Mouse (Mus musculus): Measurements from ENCODE around the gene Jsrp1. TPM values are rescaled to one million over a fixed set of nuclear protein-coding genes. Genes with fewer than 3 reads are reported as not detected.

Jsrp1 gene
- polyA plus RNA-seq, 1 experiment: not detected

DNA sequence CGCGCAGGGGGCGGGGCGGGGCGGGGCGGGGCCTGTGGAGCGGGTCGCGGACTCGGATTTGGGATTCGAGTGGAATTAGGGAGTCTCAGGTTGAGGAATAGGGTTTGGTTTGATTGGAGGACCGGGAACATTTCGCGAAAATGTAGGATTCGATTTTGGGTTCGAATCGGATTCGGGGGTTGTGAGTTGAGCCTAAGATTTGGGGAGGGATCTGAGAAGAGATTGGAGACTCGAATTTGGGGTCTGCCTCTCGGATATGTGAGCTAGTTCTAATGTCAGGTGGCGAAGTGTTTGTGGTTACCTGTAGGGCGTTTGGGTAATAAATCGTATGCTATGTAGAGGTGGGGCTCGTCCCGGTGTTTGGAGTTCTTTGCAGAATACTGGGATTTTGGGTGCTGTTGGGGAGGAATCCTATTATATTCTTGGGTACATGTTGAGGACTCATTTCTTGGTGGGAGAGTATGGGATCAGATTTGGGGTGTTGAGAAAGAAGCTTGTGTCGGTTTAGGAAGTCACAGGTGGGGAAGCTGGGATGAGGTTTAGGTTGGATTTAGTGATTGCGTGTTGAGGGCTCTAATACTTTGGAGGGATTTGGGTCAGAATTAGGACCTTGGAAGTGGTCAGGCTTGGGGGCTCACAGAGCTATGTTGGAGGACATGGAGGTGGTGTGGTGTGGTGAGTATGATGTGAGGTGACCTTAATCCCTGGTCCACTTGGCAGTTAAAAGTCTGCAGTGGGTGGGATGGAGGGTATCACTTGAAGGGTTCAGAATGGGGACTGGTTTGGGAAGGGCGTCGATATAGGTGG lies 14.0 kb upstream of the Jsrp1 start:
- Histone ChIP-seq H3K9me3 (ENCODE audit: control insufficient read depth, low read length) (no peaks in the 10 kb centered on the region), H3K36me3 (ENCODE audit: control insufficient read depth) (peaks cover 47% of the 10 kb centered on the region), H3K4me1 (ENCODE audit: control insufficient read depth) (peaks cover 79% of the 10 kb centered on the region), H3K27me3 (ENCODE audit: control insufficient read depth) (peaks cover 1% of the 10 kb centered on the region), H3K4me3 (replicated peaks) (peak overlapping the region; percentile 86)
- TF ChIP-seq TAL1 (IDR thresholded peaks at IDR 0.05; ENCODE audit: low read length): no peak
- no peak for TF ChIP-seq GATA1 (IDR thresholded peaks at IDR 0.05; ENCODE audit: low read length)

- peaks cover 76% of the 10 kb centered on the region for H3K4me1 ChIP-seq (ENCODE audit: control insufficient read depth)
- H3K9me3 ChIP-seq (ENCODE audit: control insufficient read depth, low read length): no peaks in the 10 kb centered on the region
- TF ChIP-seq TAL1 (IDR thresholded peaks at IDR 0.05; ENCODE audit: low read length) (no peak), GATA1 (IDR thresholded peaks at IDR 0.05; ENCODE audit: low read length) (no peak)
- no peaks in the 10 kb centered on the region for H3K27me3 ChIP-seq (ENCODE audit: control insufficient read depth)
- H3K36me3 ChIP-seq (ENCODE audit: control insufficient read depth): peaks cover 43% of the 10 kb centered on the region
- H3K4me3 ChIP-seq (replicated peaks): peak within 1 kb of the TSS; percentile 86
These were observed 13.1 kb upstream of the Jsrp1 start, which contains the start of gene Oaz1 for GRCm38 (mm10) chr10:80826151-80827062. Oaz1 (plus strand) TSS chr10:80826656.

DNA sequence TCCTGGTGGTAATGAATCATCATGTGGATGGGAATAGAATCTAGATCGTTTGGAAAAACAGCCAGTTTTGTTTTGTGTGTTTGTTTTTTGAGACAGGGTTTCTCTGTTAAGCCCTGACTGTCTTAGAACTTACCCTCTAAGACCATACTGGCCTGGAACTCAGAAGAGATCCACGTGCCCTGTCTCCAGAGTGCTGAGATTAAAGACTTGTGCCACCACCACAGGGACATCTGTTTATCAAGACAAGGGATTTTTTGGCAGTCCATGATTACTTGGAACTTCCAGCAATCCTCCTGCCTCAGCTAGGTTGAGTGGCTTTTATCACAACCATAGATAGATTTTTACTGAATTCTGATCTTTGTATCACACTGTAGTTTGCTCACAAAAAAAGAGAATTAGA lies 11.5 kb upstream of the Jsrp1 start:
- H3K36me3 ChIP-seq (ENCODE audit: control insufficient read depth): peaks cover 27% of the 10 kb centered on the region
- no peak overlapping the region for H3K4me3 ChIP-seq (replicated peaks)
- TF ChIP-seq TAL1 (IDR thresholded peaks at IDR 0.05; ENCODE audit: low read length) (no peak), GATA1 (IDR thresholded peaks at IDR 0.05; ENCODE audit: low read length) (no peak)
- no peaks in the 10 kb centered on the region for H3K27me3 ChIP-seq (ENCODE audit: control insufficient read depth)
- peaks cover 69% of the 10 kb centered on the region for H3K4me1 ChIP-seq (ENCODE audit: control insufficient read depth)
- H3K9me3 ChIP-seq (ENCODE audit: control insufficient read depth, low read length): no peaks in the 10 kb centered on the region

- Histone ChIP-seq H3K4me1 (ENCODE audit: control insufficient read depth) (peaks cover 69% of the 10 kb centered on the region), H3K4me3 (replicated peaks) (no peak overlapping the region), H3K27me3 (ENCODE audit: control insufficient read depth) (no peaks in the 10 kb centered on the region), H3K9me3 (ENCODE audit: control insufficient read depth, low read length) (no peaks in the 10 kb centered on the region), H3K36me3 (ENCODE audit: control insufficient read depth) (peaks cover 19% of the 10 kb centered on the region)
- TF ChIP-seq TAL1 (IDR thresholded peaks at IDR 0.05; ENCODE audit: low read length): no peak
- TF ChIP-seq GATA1 (IDR thresholded peaks at IDR 0.05; ENCODE audit: low read length): no peak
These were observed 10.7 kb upstream of the Jsrp1 start for GRCm38 (mm10) chr10:80823847-80824643.

DNA sequence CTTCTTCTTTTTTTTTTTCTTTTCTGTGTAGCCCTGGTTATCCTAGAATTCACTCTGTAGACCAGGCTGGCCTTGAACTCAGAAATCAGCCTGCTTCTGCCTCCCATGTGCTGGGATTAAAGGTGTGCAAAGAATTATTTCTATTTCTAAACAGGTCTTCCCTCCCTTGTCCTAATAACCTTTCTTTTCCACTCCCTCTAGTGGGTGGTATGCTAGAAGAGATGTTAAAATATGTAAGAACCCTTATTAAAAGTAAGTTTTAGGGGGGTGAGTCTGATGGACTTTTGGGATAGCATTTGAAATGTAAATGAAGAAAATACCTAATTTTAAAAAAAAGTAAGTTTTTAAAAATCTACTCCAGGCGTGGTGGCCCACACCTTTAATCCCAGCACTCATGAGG lies 10.0 kb upstream of the Jsrp1 start:
- peaks cover 72% of the 10 kb centered on the region for H3K4me1 ChIP-seq (ENCODE audit: control insufficient read depth)
- no peak overlapping the region for H3K4me3 ChIP-seq (replicated peaks)
- H3K9me3 ChIP-seq (ENCODE audit: control insufficient read depth, low read length): no peaks in the 10 kb centered on the region
- no peak for TF ChIP-seq TAL1 (IDR thresholded peaks at IDR 0.05; ENCODE audit: low read length)
- no peak for TF ChIP-seq GATA1 (IDR thresholded peaks at IDR 0.05; ENCODE audit: low read length)
- no peaks in the 10 kb centered on the region for H3K27me3 ChIP-seq (ENCODE audit: control insufficient read depth)
- peaks cover 13% of the 10 kb centered on the region for H3K36me3 ChIP-seq (ENCODE audit: control insufficient read depth)

- Histone ChIP-seq H3K9me3 (ENCODE audit: control insufficient read depth, low read length) (no peaks in the 10 kb centered on the region), H3K4me1 (ENCODE audit: control insufficient read depth) (peaks cover 68% of the 10 kb centered on the region), H3K4me3 (replicated peaks) (peak overlapping the region; percentile 1), H3K36me3 (ENCODE audit: control insufficient read depth) (peaks cover 5% of the 10 kb centered on the region), H3K27me3 (ENCODE audit: control insufficient read depth) (no peaks in the 10 kb centered on the region)
- no peak for TF ChIP-seq TAL1 (IDR thresholded peaks at IDR 0.05; ENCODE audit: low read length)
- TF ChIP-seq GATA1 (IDR thresholded peaks at IDR 0.05; ENCODE audit: low read length): no peak
These were observed 9.2 kb upstream of the Jsrp1 start for GRCm38 (mm10) chr10:80822528-80822927.

DNA sequence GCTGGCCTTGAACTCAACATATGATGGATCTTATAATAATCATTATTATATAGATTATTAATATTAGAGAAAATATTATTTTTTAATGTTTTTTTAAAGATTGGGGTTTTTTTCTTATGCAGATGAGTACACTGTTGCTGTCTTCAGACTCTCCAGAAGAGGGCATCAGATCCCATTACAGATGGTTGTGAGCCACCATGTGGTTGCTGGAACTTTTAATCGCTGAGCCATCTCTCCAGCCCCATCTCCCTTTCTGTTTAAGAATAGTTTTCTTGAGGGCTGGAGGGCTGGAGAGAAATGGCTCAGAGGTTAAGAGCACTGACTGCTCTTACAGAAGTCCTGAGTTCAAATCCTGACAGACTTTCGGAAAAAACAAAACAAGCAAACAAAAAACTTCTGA lies 8.7 kb upstream of the Jsrp1 start:
- TF ChIP-seq GATA1 (IDR thresholded peaks at IDR 0.05; ENCODE audit: low read length): no peak
- no peak for TF ChIP-seq TAL1 (IDR thresholded peaks at IDR 0.05; ENCODE audit: low read length)
- Histone ChIP-seq H3K36me3 (ENCODE audit: control insufficient read depth) (no peaks in the 10 kb centered on the region; the same call in 1 of the 2 replicates), H3K4me1 (ENCODE audit: control insufficient read depth) (peaks cover 68% of the 10 kb centered on the region), H3K27me3 (ENCODE audit: control insufficient read depth) (no peaks in the 10 kb centered on the region), H3K9me3 (ENCODE audit: control insufficient read depth, low read length) (no peaks in the 10 kb centered on the region), H3K4me3 (replicated peaks) (no peak overlapping the region)

GRCm38 (mm10) chr10:80819406-80819805 lies 6.1 kb upstream of the Jsrp1 start:
- Histone ChIP-seq H3K4me3 (replicated peaks) (peak overlapping the region; percentile 47), H3K27me3 (ENCODE audit: control insufficient read depth) (peaks cover 3% of the 10 kb centered on the region; the same call in 1 of the 2 replicates), H3K4me1 (ENCODE audit: control insufficient read depth) (peaks cover 60% of the 10 kb centered on the region), H3K9me3 (ENCODE audit: control insufficient read depth, low read length) (no peaks in the 10 kb centered on the region), H3K36me3 (ENCODE audit: control insufficient read depth) (no peaks in the 10 kb centered on the region; the same call in 1 of the 2 replicates)
- TF ChIP-seq TAL1 (IDR thresholded peaks at IDR 0.05; ENCODE audit: low read length): no peak
- TF ChIP-seq GATA1 (IDR thresholded peaks at IDR 0.05; ENCODE audit: low read length): no peak
